Mouse (Mus musculus) neural tube, embryonic 12.5 days (tissue): Measurements from ENCODE around the gene Mboat2. TPM values are rescaled to one million over a fixed set of nuclear protein-coding genes. Genes with fewer than 3 reads are reported as not detected.

Experiments used
- ATAC-seq: fragments of 200-750 bp; cut with Nextera tagmentation; 2 replicates; pipeline ENCODE4 v1.8.0; 2017; ENCODE audit warnings: low read depth, mild to moderate bottlenecking, moderate TSS enrichment, moderate library complexity; ENCODE audit not compliant: low FRiP score
- H3K27ac ChIP-seq: fragments of 300-500 bp; sonication (generic); 2 replicates; pipeline ENCODE4 v1.5.1; 2016
- H3K27me3 ChIP-seq: fragments of 300-500 bp; sonication (generic); replicated peaks from 2 replicates; pipeline ENCODE4 v1.6.1; 2016; ENCODE audit warnings: mild to moderate bottlenecking
- H3K36me3 ChIP-seq: fragments of 300-500 bp; sonication (generic); 2 replicates; pipeline ENCODE4 v1.6.1; 2016; ENCODE audit warnings: mild to moderate bottlenecking
- H3K4me1 ChIP-seq: fragments of 300-500 bp; sonication (generic); 2 replicates; pipeline ENCODE4 v1.6.1; 2016
- H3K4me2 ChIP-seq: fragments of 300-500 bp; sonication (generic); replicated peaks from 2 replicates; pipeline ENCODE4 v1.6.1; 2016; ENCODE audit warnings: mild to moderate bottlenecking
- H3K4me3 ChIP-seq: fragments of 300-500 bp; sonication (generic); 2 replicates; pipeline ENCODE4 v1.5.1; 2016
- H3K9ac ChIP-seq: fragments of 300-500 bp; sonication (generic); 2 replicates; pipeline ENCODE4 v1.6.1; 2016; ENCODE audit warnings: mild to moderate bottlenecking
- H3K9me3 ChIP-seq: fragments of 300-500 bp; sonication (generic); 2 replicates; pipeline ENCODE4 v1.6.1; 2016; ENCODE audit warnings: mild to moderate bottlenecking
- WGBS: fragments of 180-500 bp; shearing (Covaris S2); methylation state at CpG from one replicate; pipeline ENCODE4 v1.1.7; 2016; 5-methylcytosine and 5-hydroxymethylcytosine counted together
- polyA plus RNA-seq: library from polyadenylated mRNA; unstranded; fragments of >200 nt; fragmentation: Nextera tagmentation; extraction: Ambion mirVana; gene quantifications from 2 replicates; pipeline ENCODE4 v1.2.1, GENCODE M21; 2016

The Mboat2 gene
- polyA plus RNA-seq, 1 experiment from 2014 or later: 56.9 TPM

DNA sequence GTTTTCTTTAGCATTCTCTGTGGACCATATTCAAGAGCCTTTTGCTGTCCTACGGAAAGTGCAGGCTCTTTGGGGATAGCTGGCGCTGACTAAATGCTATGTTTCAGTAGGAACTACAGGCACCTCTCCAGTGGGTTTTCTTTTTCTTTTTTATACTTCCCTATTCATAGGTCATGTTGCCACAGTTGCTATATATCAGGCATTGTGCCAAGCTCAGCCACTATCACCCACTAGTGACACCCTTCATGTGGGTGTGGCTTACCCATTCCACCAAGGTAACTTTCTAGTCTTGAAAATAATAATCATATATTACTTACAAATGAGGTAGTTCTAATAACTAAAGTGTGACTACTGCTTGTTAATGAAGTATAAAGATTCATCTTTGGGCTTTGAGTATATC lies 59.5 kb downstream of the Mboat2 start:
- no peak overlapping the region for H3K4me2 ChIP-seq
- no peaks in the 10 kb centered on the region for H3K9me3 ChIP-seq
- H3K4me1 ChIP-seq: peaks cover 20% of the 10 kb centered on the region
- H3K4me3 ChIP-seq: no peak overlapping the region
- no peak for ATAC-seq
- WGBS: 83% methylated on average over 2 of the region's 2 CpGs
- no peak overlapping the region for H3K27ac ChIP-seq
- H3K9ac ChIP-seq: no peak overlapping the region
- H3K36me3 ChIP-seq: peaks cover 16% of the 10 kb centered on the region; the same call in 1 of the 2 replicates
- no peaks in the 10 kb centered on the region for H3K27me3 ChIP-seq

DNA sequence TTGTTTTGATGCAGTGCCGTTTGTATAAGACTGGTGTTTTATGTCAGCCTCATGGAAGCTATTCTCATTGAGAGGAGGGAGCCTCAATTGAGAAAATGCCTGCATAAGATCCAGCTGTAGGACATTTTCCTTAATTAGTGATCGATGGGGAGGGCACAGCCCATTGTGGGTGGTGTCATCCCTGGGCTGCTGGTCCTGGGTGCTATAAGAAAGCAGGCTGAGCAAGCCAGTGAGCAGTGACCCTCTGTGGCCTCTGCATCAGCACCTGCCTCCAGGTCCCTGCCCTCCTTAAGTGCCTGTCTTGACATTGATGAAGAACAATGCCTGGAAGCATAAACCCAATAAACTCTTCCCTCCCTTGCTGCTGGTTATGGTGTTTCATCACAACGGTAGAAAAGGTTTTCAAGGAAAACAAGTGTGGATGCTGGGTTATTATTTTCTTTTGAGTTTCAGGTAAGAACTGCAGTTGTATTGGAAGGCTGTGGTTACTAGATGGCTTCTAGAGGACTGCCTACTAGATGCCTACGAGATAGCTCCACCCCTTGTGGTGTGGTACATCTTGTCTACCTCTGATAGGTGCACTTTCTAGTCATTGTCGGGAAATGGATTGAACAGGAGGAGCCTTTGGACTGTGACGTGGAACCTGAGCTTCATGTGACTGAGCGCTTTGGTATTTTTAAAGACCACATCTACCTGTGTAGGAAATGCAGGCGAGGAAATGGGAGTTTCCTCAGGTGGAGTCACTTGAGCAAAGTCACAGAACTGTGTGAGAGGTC lies 60.2 kb downstream of the Mboat2 start:
- H3K36me3 ChIP-seq: peaks cover 12% of the 10 kb centered on the region; the same call in 1 of the 2 replicates
- H3K27ac ChIP-seq: no peak overlapping the region
- no peaks in the 10 kb centered on the region for H3K27me3 ChIP-seq
- no peak for ATAC-seq
- H3K4me2 ChIP-seq: no peak overlapping the region
- 85% methylated on average over 8 of the region's 8 CpGs for whole genome bisulfite sequencing
- H3K9me3 ChIP-seq: no peaks in the 10 kb centered on the region
- H3K4me3 ChIP-seq: no peak overlapping the region
- peaks cover 20% of the 10 kb centered on the region for H3K4me1 ChIP-seq
- H3K9ac ChIP-seq: no peak overlapping the region

DNA sequence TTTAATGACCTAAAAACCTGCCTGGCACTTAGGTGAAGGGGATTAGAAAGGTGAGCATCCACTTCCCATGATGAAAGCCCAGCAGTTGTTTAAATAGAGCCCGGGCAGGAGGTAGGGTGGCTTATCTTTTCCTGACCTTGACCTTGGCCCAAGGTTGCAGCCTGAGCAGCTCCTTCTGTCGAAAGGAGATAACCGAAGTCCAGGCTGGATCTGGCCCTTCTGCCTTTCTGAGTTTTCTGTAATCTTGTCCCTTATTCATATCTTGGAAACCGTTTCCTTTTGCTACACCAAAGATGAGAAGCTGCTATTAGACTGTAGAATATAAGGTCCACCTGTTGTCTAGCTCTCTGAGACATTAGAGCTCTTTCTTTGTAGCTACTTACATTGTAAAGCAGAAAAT lies 61.9 kb downstream of the Mboat2 start:
- no peaks in the 10 kb centered on the region for H3K27me3 ChIP-seq
- no peak overlapping the region for H3K4me2 ChIP-seq
- no peak for ATAC-seq
- H3K9me3 ChIP-seq: no peaks in the 10 kb centered on the region
- H3K4me3 ChIP-seq: no peak overlapping the region
- no peak overlapping the region for H3K27ac ChIP-seq
- H3K9ac ChIP-seq: no peak overlapping the region
- H3K36me3 ChIP-seq: peaks cover 2% of the 10 kb centered on the region
- peaks cover 20% of the 10 kb centered on the region for H3K4me1 ChIP-seq
- 84% methylated on average over 4 of the region's 4 CpGs for WGBS

DNA sequence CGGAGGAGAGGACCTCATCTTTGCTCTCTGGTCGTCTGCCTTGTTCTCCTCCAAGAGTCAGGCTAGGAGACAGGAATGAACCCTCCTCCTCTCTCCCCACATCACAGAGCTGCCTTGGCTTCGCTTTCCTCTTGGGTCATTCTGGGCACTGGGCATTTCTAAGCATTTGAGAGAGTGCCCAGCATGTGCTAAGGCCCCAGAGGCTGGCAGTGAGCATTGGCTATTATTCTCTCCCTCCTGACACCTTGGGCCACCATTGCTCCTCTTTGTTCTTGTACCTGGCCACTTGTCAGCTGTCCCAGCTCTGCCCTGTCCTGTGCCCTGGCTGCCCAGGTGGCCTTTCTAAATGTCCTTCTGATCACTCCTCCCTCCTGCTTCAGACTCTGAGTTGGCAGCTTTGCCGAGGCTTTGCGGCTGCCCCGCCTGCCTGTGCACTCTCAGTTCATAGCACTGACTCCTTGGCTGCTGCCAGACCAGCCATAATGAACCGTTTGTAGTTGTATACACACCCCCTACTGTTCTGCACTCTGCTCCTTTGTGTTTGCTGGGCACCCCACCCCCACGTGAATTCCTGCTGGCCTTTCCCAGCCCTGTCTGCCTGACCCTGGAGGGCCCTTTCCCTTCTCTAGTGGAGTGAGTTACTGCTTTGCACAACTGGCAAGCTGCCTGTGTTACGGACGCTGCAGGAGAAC lies 63.2 kb downstream of the Mboat2 start:
- no peaks in the 10 kb centered on the region for H3K27me3 ChIP-seq
- peak overlapping the region; percentile 17; the same call in 1 of the 2 replicates for H3K9ac ChIP-seq
- H3K9me3 ChIP-seq: no peaks in the 10 kb centered on the region
- 20% methylated on average over 10 of the region's 10 CpGs for WGBS
- peaks cover 20% of the 10 kb centered on the region for H3K4me1 ChIP-seq
- ATAC-seq: peak; percentile 84
- H3K4me2 ChIP-seq: peak overlapping the region; percentile 40
- no peak overlapping the region for H3K4me3 ChIP-seq
- peaks cover 7% of the 10 kb centered on the region for H3K36me3 ChIP-seq
- peak overlapping the region; percentile 0; the same call in 1 of the 2 replicates for H3K27ac ChIP-seq

DNA sequence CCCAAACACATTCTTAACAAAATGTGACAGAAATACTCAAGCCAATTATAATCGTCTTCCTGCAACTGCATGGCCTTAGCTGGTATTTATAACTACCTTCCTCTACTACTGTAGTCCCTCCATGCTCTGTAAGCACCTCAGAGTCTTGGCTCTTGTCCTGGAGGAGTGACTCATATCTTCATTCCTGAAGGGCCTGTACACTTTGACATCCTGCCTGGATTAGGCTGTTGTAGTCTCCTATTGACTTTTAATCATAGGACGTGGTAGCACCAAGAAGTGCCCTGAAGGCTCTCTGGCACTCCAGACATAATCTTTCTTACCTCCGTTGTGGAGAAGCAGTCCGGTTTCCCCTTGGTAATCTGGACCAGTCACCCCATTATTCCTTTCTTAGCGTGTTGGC lies 64.7 kb downstream of the Mboat2 start:
- 87% methylated on average over 5 of the region's 5 CpGs for WGBS
- Histone ChIP-seq H3K4me3 (no peak overlapping the region), H3K27ac (no peak overlapping the region), H3K27me3 (no peaks in the 10 kb centered on the region), H3K9ac (no peak overlapping the region), H3K4me1 (peaks cover 15% of the 10 kb centered on the region), H3K36me3 (peaks cover 17% of the 10 kb centered on the region), H3K4me2 (no peak overlapping the region), H3K9me3 (no peaks in the 10 kb centered on the region)
- no peak for ATAC-seq

DNA sequence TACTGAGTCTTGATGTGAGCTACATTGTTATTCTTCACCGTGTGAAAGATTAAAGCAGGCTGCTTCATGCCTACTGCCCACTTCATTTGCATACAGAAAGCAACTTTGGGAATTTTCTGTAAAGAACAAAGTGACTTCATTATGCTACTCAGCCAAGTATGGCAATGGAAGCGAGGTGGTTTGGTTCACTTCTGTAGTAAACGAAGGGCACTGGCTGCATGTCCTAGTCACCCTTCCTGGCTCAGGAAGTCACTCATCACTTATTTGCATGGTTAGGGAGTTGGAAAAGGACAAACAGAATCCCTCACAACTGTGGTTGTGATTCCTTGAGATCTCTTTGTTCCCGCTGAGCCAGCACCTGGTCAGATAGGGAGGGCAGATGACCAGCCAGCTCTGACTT lies 66.7 kb downstream of the Mboat2 start:
- H3K9ac ChIP-seq: no peak overlapping the region
- WGBS: 81% methylated on average over 4 of the region's 4 CpGs
- no peak for ATAC-seq
- no peak overlapping the region for H3K4me2 ChIP-seq
- no peaks in the 10 kb centered on the region for H3K27me3 ChIP-seq
- H3K27ac ChIP-seq: no peak overlapping the region
- H3K4me3 ChIP-seq: no peak overlapping the region
- no peaks in the 10 kb centered on the region for H3K9me3 ChIP-seq
- peaks cover 17% of the 10 kb centered on the region for H3K36me3 ChIP-seq
- peaks cover 15% of the 10 kb centered on the region for H3K4me1 ChIP-seq

DNA sequence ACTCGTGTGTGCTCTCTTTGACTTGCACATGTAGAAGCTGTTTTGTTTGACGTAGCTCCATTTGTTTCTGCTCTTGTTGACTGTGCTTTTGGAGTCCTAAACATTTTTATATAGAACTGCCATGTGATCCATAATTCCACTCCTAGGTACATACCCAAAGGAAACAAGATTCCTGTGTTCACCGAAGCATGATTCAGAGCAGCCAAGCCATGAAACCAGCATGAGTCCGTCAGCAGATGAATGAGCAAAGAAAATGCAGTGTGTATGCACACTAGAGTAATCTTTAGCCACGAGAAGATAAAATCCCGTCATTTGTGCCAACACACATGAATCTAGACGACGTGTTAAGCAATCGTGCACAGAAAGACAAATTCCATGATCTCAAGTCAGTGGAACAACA lies 67.5 kb downstream of the Mboat2 start:
- Histone ChIP-seq H3K27me3 (no peaks in the 10 kb centered on the region), H3K36me3 (peaks cover 17% of the 10 kb centered on the region), H3K9me3 (no peaks in the 10 kb centered on the region), H3K4me1 (peaks cover 15% of the 10 kb centered on the region), H3K4me2 (no peak overlapping the region), H3K4me3 (no peak overlapping the region), H3K9ac (no peak overlapping the region), H3K27ac (no peak overlapping the region)
- 77% methylated on average over 9 of the region's 9 CpGs for WGBS
- no peak for ATAC-seq

DNA sequence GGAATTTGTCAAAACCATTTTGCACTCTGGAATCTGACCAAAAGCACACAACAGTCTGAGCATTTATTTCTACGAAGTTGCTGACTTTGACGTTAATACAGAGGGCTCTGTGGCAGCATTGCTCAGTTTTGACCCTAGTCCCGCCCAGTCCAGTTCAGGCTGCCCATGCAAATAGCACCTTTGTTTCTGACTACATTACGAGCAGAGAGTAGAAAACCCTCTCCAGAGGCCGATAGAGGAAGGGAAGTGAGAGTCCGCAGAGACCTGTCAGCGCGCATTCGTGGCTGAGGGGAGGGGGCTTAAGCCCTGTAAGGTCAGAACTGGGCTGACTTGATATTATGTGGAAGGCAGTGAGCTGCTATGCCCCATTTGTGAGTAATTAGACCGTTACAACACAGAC lies 69.0 kb downstream of the Mboat2 start:
- H3K4me1 ChIP-seq: peaks cover 2% of the 10 kb centered on the region; the same call in 1 of the 2 replicates
- H3K27ac ChIP-seq: no peak overlapping the region
- peaks cover 20% of the 10 kb centered on the region for H3K36me3 ChIP-seq
- no peak overlapping the region for H3K4me3 ChIP-seq
- no peak for ATAC-seq
- H3K4me2 ChIP-seq: no peak overlapping the region
- no peaks in the 10 kb centered on the region for H3K27me3 ChIP-seq
- H3K9me3 ChIP-seq: no peaks in the 10 kb centered on the region
- H3K9ac ChIP-seq: no peak overlapping the region
- WGBS: 83% methylated on average over 10 of the region's 10 CpGs

DNA sequence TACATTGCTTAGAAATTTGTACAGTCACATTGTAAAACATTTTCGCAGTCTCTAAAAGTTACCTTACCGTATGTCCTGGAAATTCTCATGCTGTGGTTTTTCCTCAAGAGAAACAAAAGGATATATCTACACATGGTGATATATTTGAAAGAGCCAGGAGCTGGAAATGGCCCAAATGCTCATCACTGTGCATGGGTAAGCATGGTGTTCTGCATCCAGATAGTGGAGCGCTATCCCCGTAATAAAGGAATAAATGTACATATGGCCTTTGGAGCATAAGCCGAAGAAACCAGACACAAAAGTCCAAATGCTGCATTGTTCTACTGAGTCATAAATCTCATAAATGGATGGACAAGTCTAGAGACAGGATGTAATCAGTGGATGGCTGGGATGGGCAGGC lies 72.1 kb downstream of the Mboat2 start:
- Histone ChIP-seq H3K36me3 (peaks cover 25% of the 10 kb centered on the region), H3K4me3 (no peak overlapping the region), H3K9ac (no peak overlapping the region), H3K27me3 (no peaks in the 10 kb centered on the region), H3K4me1 (no peaks in the 10 kb centered on the region), H3K4me2 (no peak overlapping the region), H3K27ac (no peak overlapping the region), H3K9me3 (no peaks in the 10 kb centered on the region)
- WGBS: 87% methylated on average over 5 of the region's 5 CpGs
- ATAC-seq: no peak

DNA sequence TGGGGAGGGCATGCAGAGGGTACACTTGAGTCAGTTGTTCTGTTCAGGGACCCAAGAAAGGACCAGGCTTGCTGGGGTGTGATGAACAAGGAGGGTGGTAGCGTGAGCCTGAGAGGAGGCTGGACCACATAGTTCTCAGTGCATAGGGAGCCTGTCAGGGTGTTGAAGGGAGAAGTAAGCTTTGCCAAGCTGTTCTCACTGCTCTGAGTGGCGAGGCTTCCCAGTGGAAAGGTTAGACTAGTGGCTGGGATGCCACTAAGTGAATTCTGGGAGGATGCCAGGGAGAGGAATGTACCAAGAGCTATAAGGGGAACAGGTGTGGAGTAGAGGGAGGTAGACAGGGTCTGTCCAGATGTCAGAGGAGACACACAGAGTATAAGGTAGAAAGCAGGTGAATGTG lies 77.2 kb downstream of the Mboat2 start:
- H3K4me1 ChIP-seq: no peaks in the 10 kb centered on the region
- no peaks in the 10 kb centered on the region for H3K27me3 ChIP-seq
- ATAC-seq: no peak
- H3K36me3 ChIP-seq: peaks cover 22% of the 10 kb centered on the region
- H3K27ac ChIP-seq: no peak overlapping the region
- WGBS: 95% methylated on average over 2 of the region's 2 CpGs
- no peak overlapping the region for H3K4me2 ChIP-seq
- no peak overlapping the region for H3K9ac ChIP-seq
- no peaks in the 10 kb centered on the region for H3K9me3 ChIP-seq
- no peak overlapping the region for H3K4me3 ChIP-seq

DNA sequence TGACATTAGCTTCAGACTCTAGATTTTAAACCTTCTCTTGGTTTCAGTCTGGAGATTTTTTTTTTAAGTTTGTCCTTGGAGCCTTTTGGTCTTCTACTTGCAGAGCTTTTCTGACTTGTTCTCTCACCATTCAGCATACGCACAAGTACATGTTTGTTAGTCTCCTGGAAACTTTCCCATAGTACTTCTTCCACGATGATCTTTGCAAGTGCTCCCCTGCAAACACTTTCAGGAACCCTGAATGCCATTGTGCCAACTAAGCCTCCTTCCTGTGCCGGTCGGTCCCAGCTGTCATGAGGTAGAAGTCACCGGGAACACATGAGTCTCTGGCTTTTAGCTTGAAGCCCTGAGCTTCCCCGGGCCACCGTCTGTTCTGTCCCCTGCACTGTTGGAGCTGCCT lies 79.0 kb downstream of the Mboat2 start:
- Histone ChIP-seq H3K27me3 (no peaks in the 10 kb centered on the region), H3K9me3 (no peaks in the 10 kb centered on the region), H3K27ac (no peak overlapping the region), H3K9ac (no peak overlapping the region), H3K4me2 (no peak overlapping the region), H3K4me3 (no peak overlapping the region), H3K4me1 (no peaks in the 10 kb centered on the region), H3K36me3 (peaks cover 24% of the 10 kb centered on the region)
- WGBS: 97% methylated on average over 7 of the region's 7 CpGs
- ATAC-seq: no peak

DNA sequence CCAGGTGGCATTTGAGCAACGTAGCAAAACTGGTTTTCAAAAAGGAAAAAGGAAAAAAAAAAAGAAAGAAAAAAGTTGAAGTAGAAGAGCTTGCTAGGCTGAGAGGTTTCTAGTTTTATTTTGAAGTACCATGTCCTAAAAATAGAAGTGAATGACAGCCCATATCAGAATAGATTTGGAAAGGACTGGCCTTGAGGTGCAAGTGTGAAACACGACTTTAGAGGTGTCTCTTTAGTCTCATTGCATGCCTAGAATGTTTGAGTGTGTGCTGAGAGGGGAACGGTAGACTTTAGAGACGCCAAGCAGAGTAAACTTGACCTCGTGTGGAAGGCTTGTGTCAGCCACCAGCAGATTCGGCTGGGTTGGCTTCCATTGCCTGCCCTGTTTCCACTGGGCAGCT lies 81.5 kb downstream of the Mboat2 start:
- no peak overlapping the region for H3K9ac ChIP-seq
- H3K27ac ChIP-seq: no peak overlapping the region
- no peaks in the 10 kb centered on the region for H3K4me1 ChIP-seq
- H3K9me3 ChIP-seq: no peaks in the 10 kb centered on the region
- ATAC-seq: no peak
- H3K36me3 ChIP-seq: peaks cover 30% of the 10 kb centered on the region
- no peak overlapping the region for H3K4me3 ChIP-seq
- WGBS: 84% methylated on average over 6 of the region's 6 CpGs
- H3K27me3 ChIP-seq: no peaks in the 10 kb centered on the region
- H3K4me2 ChIP-seq: no peak overlapping the region
